Mouse (Mus musculus): ENCODE results near the gene Gm5861. TPM values are rescaled to one million over a fixed set of nuclear protein-coding genes. Genes with fewer than 3 reads are reported as not detected.
"Not testable (repeated sequence)": the region's sequence is repeated elsewhere in the genome, so short reads cannot be mapped to it uniquely, and the experiment has no call there.

The Gm5861 gene
- not detected in 2 replicates for polyA plus RNA-seq (2016; fragmentation: Nextera tagmentation; extraction: Ambion mirVana)

- H3K4me1 ChIP-seq; H3K36me3 ChIP-seq; DNase-seq (ENCODE audit: low spot score); H3K27ac ChIP-seq (replicated peaks); H3K4me3 ChIP-seq; H3K27me3 ChIP-seq (ENCODE audit: low read depth, poor library complexity, severe bottlenecking); H3K9me3 ChIP-seq (replicated peaks): not testable (repeated sequence)
- 82% methylated on average over 3 of the region's 3 CpGs for WGBS
These were observed at the start of gene Gm5861 for GRCm38 (mm10) chr5:11182772-11183171. Gene Gm5861 (plus strand): TSS chr5:11183072.

- not testable (repeated sequence) for H3K27ac ChIP-seq (replicated peaks); H3K27me3 ChIP-seq (ENCODE audit: low read depth, poor library complexity, severe bottlenecking); H3K9me3 ChIP-seq (replicated peaks); H3K4me3 ChIP-seq; H3K4me1 ChIP-seq; DNase-seq (ENCODE audit: low spot score); H3K36me3 ChIP-seq
- WGBS: 93% methylated on average over 12 of the region's 12 CpGs
These were observed 44.8 kb upstream of the Gm5861 start for GRCm38 (mm10) chr5:11138031-11138430.

Other genes with a start within 250 kb of the Gm5861 start
- gene Gm8871, start 235.3 kb upstream of the Gm5861 start, polyA plus RNA-seq (2016; fragmentation: Nextera tagmentation; extraction: Ambion mirVana): not detected in 2 replicates
- gene Gm8857, start 235.3 kb upstream of the Gm5861 start, polyA plus RNA-seq (2016; fragmentation: Nextera tagmentation; extraction: Ambion mirVana): not detected in 2 replicates
- not detected in 2 replicates for gene Gm8879, start 55.4 kb upstream of the Gm5861 start, polyA plus RNA-seq (2016; fragmentation: Nextera tagmentation; extraction: Ambion mirVana)
- gene Gm8890, start 73.0 kb downstream of the Gm5861 start, polyA plus RNA-seq (2016; fragmentation: Nextera tagmentation; extraction: Ambion mirVana): not detected in 2 replicates
- gene Speer1, start 158.4 kb downstream of the Gm5861 start, polyA plus RNA-seq (2016; fragmentation: Nextera tagmentation; extraction: Ambion mirVana): not detected in 2 replicates
- not detected in 2 replicates for gene Gm8897, start 233.3 kb downstream of the Gm5861 start, polyA plus RNA-seq (2016; fragmentation: Nextera tagmentation; extraction: Ambion mirVana)